Mouse (Mus musculus) inflammation-experienced regulatory T-cells, adult 6 months (primary cell): ENCODE measurements at regions not wholly inside any gene's neighbourhood (a gene's known extent, or its start where the extent isn't known, plus 50 kb on each side); places are given as distances from the start of the nearest gene placed in this dataset.

Source experiments
- ATAC-seq: one replicate; pipeline ENCODE4 v1.8.0; 2017

DNA sequence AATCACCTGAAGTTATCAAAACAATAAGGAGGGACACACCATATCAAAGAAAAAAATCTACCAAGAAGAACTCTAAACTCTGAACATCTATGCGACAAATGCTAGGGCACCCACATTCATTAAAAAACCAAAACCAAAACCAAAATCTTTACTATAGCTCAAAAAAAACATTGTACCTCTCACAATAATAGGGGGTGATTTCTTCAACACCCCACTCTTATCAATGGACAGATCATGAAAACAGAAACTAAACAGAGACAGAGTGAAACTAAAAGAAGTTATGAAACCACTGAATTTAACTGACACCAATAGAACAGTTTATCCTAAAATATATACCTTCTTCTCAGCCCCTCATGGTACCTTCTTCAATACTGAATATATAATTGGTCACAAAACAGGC lies 1314.5 kb upstream of the Gm7489 start:
- ATAC-seq = peak; percentile 84

GRCm38 (mm10) chr15:52577614-52578013 lies 1307.1 kb upstream of the Gm7489 start:
- no peak for ATAC-seq

DNA sequence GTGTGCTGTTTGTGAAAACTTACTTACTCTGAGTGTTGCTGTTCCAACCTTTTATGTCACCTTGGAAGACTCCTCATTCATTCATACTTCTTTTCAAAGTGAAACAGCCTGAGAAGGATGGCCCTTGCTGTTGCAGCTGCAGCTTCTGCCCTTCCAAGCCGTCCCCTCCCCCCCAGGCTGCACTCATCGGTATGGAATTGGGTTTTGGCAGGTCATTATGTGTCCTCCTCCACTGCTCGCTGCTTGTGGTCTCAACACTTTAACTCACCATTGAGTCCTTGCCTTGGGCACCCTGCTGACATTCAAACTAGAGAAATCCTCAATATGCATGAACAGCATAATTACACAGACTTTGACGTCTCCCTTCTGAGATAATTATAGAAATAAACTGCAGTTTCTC lies 1295.3 kb upstream of the Gm7489 start:
- ATAC-seq = no peak

- no peak for ATAC-seq
Observed at GRCm38 (mm10) chr15:52599511-52599910, 1285.2 kb upstream of the Gm7489 start.

GRCm38 (mm10) chr15:52599957-52600356 lies 1284.7 kb upstream of the Gm7489 start:
- ATAC-seq = peak; percentile 71

DNA sequence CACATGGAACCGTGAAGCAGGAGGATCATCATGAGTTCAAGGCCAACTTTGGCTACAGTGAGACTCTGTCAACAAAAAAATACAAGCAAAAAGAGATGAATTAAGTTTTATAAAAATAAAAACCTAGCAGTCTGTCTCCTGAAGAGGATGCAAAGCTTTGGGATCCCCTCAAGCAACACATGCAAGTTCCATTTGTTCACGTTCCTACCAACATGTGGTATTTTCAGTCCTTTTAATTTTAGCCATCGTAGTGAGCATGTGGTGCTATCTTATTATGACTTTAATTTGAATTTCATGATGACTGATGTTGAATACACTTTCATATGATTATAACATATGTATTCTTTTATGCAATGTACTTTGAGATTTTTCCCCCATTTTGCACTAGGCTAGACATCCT lies 1244.9 kb upstream of the Gm7489 start:
- no peak for ATAC-seq

GRCm38 (mm10) chr15:52645961-52646360 lies 1238.7 kb upstream of the Gm7489 start:
- ATAC-seq = no peak

DNA sequence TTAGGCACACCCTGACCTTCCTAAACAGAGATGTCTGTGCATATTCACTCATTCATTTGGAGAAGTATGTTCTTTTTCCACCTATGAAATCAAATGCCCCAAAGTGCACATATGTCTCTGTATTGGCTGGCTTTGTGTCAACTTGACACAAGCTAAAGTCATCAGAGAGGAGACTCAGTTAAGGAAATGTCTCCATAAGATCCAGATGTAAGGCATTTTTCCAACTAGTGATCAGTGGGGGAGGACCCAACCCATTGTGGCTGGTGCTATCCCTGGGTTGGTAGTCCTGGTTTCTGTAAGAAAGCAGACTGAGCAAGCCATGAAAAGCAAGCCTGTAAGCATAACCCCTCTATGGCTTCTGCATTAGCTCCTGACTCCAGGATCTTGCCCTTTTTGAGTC lies 1226.8 kb upstream of the Gm7489 start:
- no peak for ATAC-seq
